Mouse (Mus musculus): Measurements from ENCODE around the gene Rhox3e. TPM values are rescaled to one million over a fixed set of nuclear protein-coding genes. Genes with fewer than 3 reads are reported as not detected.
"Not testable (repeated sequence)": the region's sequence is repeated elsewhere in the genome, so short reads cannot be mapped to it uniquely, and the experiment has no call there.

Gene Rhox3e
- total RNA-seq (2022), result not detected

DNA sequence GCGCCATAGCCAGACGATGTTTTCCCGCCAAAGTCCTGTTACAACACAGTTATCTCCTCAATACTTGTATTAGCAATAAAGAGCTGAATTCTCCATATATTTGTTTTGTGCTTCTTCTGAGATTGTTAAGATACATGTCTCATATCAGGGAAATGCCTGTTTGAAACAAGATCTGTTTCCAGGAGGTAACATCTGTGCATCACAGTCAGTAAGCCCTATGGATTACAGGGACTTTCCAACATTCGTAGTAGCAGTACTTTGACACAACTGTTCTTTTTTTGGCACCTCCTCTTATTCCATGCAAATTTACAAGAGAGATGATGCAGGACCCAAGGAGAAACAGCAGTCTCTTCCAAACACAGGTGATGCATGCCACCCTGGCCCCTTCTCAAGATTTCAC, at the start of gene Rhox3e:
Gene Rhox3e, plus strand, starts transcription at position 301 of the 400 bp plus-strand sequence.
- not testable (repeated sequence) for DNase-seq (ENCODE audit: low spot score in 2 of 2)

DNA sequence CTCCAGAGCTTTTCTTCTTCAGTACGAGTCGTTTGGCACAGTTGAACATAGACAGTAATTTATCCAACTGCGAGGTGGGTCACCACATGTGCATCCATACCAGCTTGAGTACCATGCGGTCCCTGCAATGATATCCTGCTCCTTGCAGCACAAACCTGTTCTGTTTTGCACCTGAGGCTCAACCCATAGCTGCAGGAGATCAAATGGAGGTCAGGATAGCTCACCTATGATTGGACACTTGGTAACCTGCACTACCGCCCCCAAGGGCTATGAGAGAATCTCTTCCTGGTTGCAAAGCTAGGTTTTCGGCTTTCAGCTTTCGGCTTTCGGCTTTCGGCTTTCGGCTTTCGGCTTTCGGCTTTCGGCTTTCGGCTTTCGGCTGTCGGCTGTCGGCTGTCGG, 27.8 kb upstream of the Rhox3e start, which contains the start of gene Rhox4d:
Gene Rhox4d, plus strand, starts transcription at position 301 of the 400 bp plus-strand sequence.
- not testable (repeated sequence) for DNase-seq (ENCODE audit: low spot score in 2 of 2)

DNA sequence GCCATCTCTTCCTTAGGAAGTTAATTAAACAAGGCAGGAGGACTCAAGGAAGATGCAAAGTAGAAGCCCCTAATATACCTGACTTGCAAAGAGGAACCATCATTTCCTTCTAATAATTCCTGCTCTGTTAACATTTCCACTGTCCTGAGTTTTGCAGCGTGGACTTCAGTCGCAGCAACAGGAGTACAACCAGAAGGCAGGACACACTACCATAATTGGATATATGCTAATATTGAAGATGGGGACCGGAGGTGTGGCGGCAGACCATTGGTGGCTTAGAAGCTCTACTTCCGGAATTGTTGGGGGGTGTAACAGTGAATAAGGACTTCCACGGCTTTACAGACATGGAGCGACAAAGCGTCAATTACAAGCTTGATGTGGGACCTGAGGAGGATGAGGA, 11.7 kb upstream of the Rhox3e start, which contains the start of gene Rhox2e:
Gene Rhox2e, plus strand, starts transcription at position 301 of the 400 bp plus-strand sequence.
- not testable (repeated sequence) for DNase-seq (ENCODE audit: low spot score in 2 of 2)

DNA sequence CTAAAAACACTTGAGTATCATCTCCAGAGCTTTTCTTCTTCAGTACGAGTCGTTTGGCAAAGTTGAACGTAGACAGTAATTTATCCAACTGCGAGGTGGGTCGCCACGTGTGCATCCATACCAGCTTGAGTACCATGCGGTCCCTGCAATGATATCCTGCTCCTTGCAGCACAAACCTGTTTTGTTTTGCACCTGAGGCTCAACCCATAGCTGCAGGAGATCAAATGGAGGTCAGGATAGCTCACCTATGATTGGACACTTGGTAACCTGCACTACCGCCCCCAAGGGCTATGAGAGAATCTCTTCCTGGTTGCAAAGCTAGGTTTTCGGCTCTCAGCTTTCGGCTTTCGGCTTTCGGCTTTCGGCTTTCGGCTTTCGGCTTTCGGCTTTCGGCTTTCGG, 15.3 kb downstream of the Rhox3e start, which contains the start of gene Rhox4e:
Gene Rhox4e, plus strand, starts transcription at position 301 of the 400 bp plus-strand sequence.
- not testable (repeated sequence) for DNase-seq (ENCODE audit: low spot score in 2 of 2)

GRCm38 (mm10) chrX:37571105-37571504, 29.3 kb downstream of the Rhox3e start, which contains the start of gene Rhox2f:
Gene Rhox2f (plus strand): TSS chrX:37571405.
- not testable (repeated sequence) for DNase-seq (ENCODE audit: low spot score in 2 of 2)

- not testable (repeated sequence) for DNase-seq (ENCODE audit: low spot score in 2 of 2)
These were observed 30.8 kb downstream of the Rhox3e start for GRCm38 (mm10) chrX:37572638-37573037.

- DNase-seq (ENCODE audit: low spot score in 2 of 2), result not testable (repeated sequence)
These were observed 38.9 kb downstream of the Rhox3e start, which contains the start of gene Rhox3f for GRCm38 (mm10) chrX:37580692-37581091. Gene Rhox3f (plus strand): TSS chrX:37580992.

Other genes with a start within 250 kb of the Rhox3e start
- not detected for gene Rhox3a2, start 162.0 kb upstream of the Rhox3e start, total RNA-seq (2022)
- gene Rhox4a2, start 151.2 kb upstream of the Rhox3e start, total RNA-seq (2022), result not detected
- not detected for gene Rhox2b, start 130.0 kb upstream of the Rhox3e start, total RNA-seq (2022)
- not detected for gene Rhox4b, start 109.5 kb upstream of the Rhox3e start, total RNA-seq (2022)
- gene Rhox2c, start 88.3 kb upstream of the Rhox3e start, total RNA-seq (2022), result not detected
- gene Rhox3c, start 83.4 kb upstream of the Rhox3e start, total RNA-seq (2022), result not detected
- gene Rhox4c, start 61.7 kb upstream of the Rhox3e start, total RNA-seq (2022), result not detected
- gene Rhox2d, start 48.6 kb upstream of the Rhox3e start, total RNA-seq (2022), result not detected
- not detected for gene Rhox4d, start 27.7 kb upstream of the Rhox3e start, total RNA-seq (2022)
- not detected for gene Rhox2e, start 11.6 kb upstream of the Rhox3e start, total RNA-seq (2022)
- gene Rhox4e, start 15.4 kb downstream of the Rhox3e start, total RNA-seq (2022), result not detected
- gene Rhox2f, start 29.4 kb downstream of the Rhox3e start, total RNA-seq (2022), result not detected
- gene Rhox3f, start 39.0 kb downstream of the Rhox3e start, total RNA-seq (2022), result not detected
- gene Rhox4f, start 65.7 kb downstream of the Rhox3e start, total RNA-seq (2022), result not detected
- not detected for gene Rhox3g, start 86.6 kb downstream of the Rhox3e start, total RNA-seq (2022)
- gene Rhox2g, start 101.5 kb downstream of the Rhox3e start, total RNA-seq (2022), result not detected
- not detected for gene Rhox4g, start 109.3 kb downstream of the Rhox3e start, total RNA-seq (2022)
- gene Rhox3h, start 126.7 kb downstream of the Rhox3e start, total RNA-seq (2022), result not detected
- not detected for gene Rhox2h, start 131.3 kb downstream of the Rhox3e start, total RNA-seq (2022)

All from left cerebral cortex, adult 8-10 months (tissue).